Mouse (Mus musculus): ENCODE measurements around the gene Rnf8.

DNA sequence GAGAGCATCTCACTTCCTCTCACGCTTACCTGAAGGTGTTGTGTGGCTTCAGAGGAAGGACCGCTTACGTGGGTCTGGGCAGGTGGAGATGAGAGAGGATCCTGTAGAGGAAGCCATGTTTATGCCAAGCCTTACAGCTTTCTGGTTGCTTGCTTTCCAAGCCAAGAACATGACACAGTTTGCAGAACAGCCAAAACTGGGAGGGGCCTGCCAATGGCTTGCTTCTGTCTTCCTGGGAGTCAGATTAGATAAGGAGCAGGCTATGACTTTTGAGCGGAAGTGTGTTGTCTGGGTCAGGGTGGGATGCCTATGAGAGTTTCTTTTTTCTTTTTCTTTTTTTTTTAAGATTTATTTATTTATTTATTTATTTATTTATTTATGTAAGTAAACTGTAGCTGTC lies 22.8 kb downstream of the Rnf8 start:
- TF ChIP-seq POLR2A (IDR thresholded peaks at IDR 0.05; ENCODE audit: control insufficient read depth, extremely low read depth, insufficient read depth, low read length, poor library complexity) (no peak), CTCF (IDR thresholded peaks at IDR 0.05; ENCODE audit: borderline replicate concordance, control insufficient read depth, extremely low read depth, insufficient read depth, low read length, poor library complexity) (no peak)
